Mouse (Mus musculus): Measurements from ENCODE around the gene Uck2.
A peak's percentile ranks its signal among the peaks of the same experiment; 100 is the strongest.

Gene Uck2

GRCm38 (mm10) chr1:167283441-167284257 lies 1.5 kb downstream of the Uck2 start:
- peak; percentile 73 to 74 for DNase-seq

GRCm38 (mm10) chr1:167282768-167283167 lies 2.4 kb downstream of the Uck2 start:
- no peak for DNase-seq

GRCm38 (mm10) chr1:167282112-167282511 lies 3.0 kb downstream of the Uck2 start:
- no peak for DNase-seq

- no peak for DNase-seq
Observed at GRCm38 (mm10) chr1:167280061-167280460, 5.1 kb downstream of the Uck2 start.

- no peak for DNase-seq
Observed at GRCm38 (mm10) chr1:167279160-167279715, 5.9 kb downstream of the Uck2 start.

GRCm38 (mm10) chr1:167278395-167278794 lies 6.7 kb downstream of the Uck2 start:
- no peak for DNase-seq

GRCm38 (mm10) chr1:167274646-167275390 lies 10.3 kb downstream of the Uck2 start:
- no peak for DNase-seq

GRCm38 (mm10) chr1:167273380-167274163 lies 11.5 kb downstream of the Uck2 start:
- peak; percentile 44 to 47 for DNase-seq

GRCm38 (mm10) chr1:167271841-167272240 lies 13.3 kb downstream of the Uck2 start:
- no peak for DNase-seq

GRCm38 (mm10) chr1:167271304-167271703 lies 13.8 kb downstream of the Uck2 start:
- DNase-seq: no peak

- DNase-seq: peak; percentile 77 to 80
Observed at GRCm38 (mm10) chr1:167270342-167271111, 14.6 kb downstream of the Uck2 start.

- DNase-seq: peak; percentile 86 to 88
Observed at GRCm38 (mm10) chr1:167269856-167270270, 15.3 kb downstream of the Uck2 start.

- DNase-seq: no peak
Observed at GRCm38 (mm10) chr1:167269350-167269811, 15.7 kb downstream of the Uck2 start.

GRCm38 (mm10) chr1:167268360-167269063 lies 16.6 kb downstream of the Uck2 start:
- no peak for DNase-seq

GRCm38 (mm10) chr1:167266720-167267119 lies 18.4 kb downstream of the Uck2 start:
- DNase-seq: no peak

GRCm38 (mm10) chr1:167265366-167265765 lies 19.8 kb downstream of the Uck2 start:
- DNase-seq: no peak

GRCm38 (mm10) chr1:167262489-167263041 lies 22.6 kb downstream of the Uck2 start:
- peak; percentile 62 to 63 for DNase-seq

GRCm38 (mm10) chr1:167261750-167262149 lies 23.4 kb downstream of the Uck2 start:
- no peak for DNase-seq

- DNase-seq: no peak
Observed at GRCm38 (mm10) chr1:167259702-167260101, 25.4 kb downstream of the Uck2 start.

GRCm38 (mm10) chr1:167256724-167257302 lies 28.3 kb downstream of the Uck2 start:
- DNase-seq: no peak

All from cerebellum, postnatal 10 days (tissue).